Mouse (Mus musculus) cerebellum, adult 8-10 months (tissue): Measurements from ENCODE around the gene Osbpl6.

Source experiments
- DNase-seq: peaks from one replicate; pipeline ENCODE4 v3.0.0; 2022

The Osbpl6 gene

DNA sequence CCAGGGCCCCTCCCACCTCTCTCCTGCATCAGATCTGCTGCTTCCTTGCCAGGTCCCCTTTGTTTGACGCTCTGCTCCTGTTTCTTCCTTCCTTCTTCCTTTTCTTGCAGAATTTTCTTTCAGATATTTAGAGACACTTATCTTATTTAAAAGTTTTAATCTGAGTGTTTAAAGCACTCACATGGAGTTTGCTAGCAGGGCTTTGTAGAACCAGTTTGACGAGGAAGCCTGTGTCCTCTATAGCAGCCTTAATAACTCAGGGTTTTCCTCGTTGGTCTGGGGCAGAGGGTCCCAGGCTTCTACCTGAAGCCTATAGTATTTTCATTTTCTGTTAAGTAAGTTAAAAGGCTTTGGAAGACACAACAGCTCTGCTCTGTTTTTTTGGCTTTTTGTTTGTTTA lies 20.5 kb downstream of the Osbpl6 start:
- no peak for DNase-seq

DNA sequence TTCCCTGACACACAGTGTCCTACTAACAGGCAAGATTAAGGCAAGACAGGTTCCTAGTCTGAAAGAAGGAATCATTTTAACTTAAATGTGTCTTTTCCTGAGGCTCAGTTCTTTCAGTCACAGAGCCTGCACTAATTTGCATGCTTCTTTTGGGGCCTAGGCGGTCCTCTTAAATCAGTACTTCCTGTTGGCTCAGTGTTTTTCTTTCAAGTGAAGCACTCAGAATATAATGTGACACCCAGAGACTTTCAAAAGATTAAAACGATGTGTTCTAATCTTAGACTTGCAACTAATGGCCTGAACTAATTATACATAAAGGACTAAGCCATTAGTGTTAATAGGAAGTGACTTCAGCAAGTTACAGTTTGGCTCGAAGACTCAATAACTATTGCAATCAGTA lies 23.0 kb downstream of the Osbpl6 start:
- no peak for DNase-seq

DNA sequence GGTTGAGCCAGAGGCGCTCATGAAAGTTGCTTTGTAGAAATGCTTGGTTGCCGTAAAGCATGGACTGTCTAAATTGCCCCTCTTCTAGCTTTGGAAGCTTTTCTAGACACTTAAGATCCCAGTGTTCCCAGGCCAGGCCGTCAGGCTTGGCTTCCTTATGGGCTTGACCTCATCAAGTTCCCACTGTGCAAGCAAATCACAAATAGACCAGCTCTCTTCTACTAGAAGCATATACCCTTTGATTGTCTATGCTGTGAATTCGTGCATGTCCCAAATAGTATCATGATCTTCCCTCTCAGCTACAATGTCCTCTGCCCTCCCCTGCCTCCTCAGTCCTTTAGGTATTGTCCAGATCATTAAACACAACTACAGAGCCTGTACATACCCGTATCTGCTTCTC lies 23.5 kb downstream of the Osbpl6 start:
- no peak for DNase-seq

DNA sequence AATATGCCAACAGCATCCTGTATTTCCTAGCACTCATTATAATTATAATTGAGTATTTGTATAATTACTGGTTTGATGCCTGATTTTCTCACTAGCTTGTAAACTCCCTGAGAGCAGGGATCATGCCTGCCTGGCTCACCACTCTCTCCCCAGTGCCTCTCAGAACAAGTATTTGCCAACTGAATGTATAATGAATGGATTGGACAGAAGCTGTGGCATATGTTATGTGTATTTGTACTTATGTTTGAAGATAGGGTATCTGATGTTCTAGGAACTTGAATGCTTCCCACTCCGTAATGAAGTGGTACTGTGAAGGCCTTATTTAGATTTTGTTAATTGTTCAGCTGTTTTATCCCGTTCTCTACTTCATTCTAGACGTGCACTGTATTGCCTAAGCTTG lies 24.2 kb downstream of the Osbpl6 start:
- no peak for DNase-seq

DNA sequence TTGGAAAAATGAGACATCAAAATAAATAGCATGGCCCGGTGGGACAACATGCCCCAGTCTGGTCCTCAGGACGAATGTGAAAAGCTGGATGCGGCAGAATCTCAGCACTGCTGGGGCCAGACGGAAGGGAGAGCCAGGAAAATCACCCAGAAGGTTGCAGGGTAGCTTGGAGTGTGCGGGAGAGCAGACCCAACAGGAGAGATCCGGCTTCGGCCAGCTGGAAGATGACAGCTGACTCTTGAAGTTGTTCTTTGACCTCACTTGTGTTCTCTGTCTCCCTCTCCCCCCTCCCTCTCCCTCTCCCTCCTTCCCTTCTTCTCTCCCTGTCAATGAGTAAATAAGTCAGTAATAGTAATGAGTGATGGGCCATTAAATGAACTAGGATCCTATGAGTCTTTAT lies 27.9 kb downstream of the Osbpl6 start:
- no peak for DNase-seq

DNA sequence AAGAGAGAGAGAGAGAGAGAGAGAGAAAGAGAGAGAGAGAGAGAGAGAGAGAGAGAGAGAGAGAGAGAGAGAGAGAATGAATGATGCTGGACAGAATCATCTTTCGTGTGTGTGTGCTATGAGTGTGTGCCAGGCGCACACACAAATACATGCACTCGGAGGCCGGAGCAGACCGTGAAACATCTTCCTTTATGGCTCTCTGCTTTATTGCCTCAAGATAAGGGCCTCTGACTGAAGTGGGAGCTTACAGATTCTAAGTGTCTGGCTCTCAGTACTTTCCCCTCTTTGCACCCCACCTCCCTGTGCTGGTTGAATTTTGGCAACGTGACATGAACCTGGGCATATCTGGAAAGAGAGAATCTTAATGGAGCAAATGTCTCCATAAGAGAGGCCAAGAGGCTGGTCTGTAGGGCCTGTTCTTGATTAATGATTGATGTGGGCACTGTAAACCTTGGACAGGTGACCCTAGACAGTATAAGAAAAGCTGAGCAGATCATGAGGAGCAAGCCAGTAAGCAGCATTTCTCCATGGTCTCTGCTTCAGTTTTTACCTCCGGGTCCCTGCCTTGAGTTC lies 29.4 kb downstream of the Osbpl6 start:
- no peak for DNase-seq

DNA sequence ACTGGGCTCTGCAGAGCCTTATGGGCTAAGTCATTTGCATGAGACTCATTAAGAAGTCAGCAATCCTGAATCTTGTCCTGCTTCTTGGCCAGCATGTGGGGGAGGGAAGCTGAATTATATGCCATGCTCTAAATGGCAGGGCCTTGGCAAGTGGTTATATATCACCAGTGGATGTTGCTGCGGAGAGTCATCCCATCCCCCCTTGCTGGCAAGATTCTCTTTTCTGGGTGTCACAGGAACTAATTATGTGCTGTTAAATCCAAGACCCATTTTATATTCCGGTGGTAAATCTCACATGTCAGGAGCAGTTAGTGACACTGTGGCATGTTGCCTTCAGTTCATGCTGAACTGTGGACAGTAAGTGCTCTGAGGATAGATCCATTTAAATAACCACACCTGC lies 31.1 kb downstream of the Osbpl6 start:
- no peak for DNase-seq

DNA sequence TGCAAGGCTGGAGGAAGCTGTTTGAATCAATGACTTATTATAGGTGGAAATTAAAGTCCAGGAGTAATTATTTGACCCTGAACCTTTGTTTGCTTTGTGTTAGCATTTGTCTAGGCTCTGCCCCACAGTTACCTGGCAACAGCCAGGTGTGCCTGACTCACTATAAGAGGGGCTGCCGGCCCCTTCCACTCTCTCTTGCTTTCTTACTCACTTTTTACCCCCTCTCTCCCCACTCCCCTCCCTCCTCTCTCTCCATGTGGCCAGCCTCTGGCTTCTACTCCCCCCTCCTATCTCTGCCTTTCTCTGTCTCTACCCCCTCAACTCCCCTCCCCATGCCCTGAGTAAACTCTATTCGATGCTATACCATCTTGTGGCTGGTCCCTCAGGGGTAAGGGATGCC lies 33.2 kb downstream of the Osbpl6 start:
- no peak for DNase-seq

DNA sequence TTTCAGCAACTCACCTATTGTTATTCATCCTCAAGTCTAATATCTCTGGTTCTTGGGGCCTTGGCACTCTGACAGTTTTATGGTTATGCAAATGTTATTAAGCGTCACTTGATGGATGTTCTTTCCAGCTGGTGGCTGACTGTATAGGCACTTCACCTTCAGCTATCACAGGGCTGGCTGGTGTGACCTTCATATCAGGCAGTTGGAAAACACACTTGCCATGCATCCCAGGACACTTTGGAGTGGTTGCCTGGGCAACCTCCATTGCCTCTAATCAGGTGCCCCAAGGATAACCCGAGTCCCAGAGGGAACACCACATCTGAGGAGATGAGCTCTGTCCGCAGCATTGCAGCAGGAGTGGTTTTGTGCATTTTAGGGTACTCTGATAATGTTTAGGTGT lies 35.8 kb downstream of the Osbpl6 start:
- no peak for DNase-seq

DNA sequence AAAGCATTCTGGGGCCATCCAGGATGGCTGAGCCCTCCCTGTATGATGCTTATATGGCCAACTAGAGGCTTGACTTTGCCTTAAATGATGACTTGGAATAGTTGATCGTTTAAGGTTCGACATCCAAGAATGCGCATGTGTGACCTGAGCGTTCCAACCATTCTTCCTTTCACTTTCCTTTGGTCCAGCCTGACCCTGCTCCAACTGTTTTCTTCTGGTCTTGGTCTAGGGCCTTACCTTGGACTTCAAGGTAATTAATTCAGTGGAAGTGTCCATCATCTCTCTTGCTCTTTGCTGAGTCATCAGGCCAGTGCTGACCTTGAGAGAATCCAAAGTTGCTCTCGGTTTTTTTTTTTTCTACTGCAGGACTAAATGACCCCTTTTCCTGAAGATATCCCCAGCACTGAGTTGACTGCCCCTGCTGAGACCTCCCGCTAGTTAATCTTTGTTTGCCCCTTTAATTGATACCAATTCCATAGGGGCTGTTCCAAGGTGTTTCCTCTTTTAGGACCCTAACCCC lies 43.6 kb downstream of the Osbpl6 start:
- DNase-seq = no peak

DNA sequence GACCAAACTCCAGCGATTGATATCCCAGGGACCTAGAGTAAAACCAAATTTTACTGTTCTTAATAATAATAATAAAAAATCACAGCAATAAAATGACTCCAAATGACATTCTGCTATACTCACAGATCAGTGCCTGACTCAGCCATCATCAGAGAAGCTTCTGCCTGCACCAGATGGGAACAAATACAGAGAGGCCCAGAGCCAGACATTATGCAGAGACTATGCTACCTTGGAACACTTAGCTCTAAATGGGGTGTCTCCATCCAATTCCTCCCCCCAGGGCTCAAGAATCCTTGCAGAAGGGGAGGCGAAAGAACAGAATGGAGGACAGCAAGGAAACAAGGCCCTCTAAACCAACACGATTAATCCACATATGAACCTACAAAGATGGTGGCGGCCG lies 60.4 kb downstream of the Osbpl6 start:
- DNase-seq = no peak

DNA sequence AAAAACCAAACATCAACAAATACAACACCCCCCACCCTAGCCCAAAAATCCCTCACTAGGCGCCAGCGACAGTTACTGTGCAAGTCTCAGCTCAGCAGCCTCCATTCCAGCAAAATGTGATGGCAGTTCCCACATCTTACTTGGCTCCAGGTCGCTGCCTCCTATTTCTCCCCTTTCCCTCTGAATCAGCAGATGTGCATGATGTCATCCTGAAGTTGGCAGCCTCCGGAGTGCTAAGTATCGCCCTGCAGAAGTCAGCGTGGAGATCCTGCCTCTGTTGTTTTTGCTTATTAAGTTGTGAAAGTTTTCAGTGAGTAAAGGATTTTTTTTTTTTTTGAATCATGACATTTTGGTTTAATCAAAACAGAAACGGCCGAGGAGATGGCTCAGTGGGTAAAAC lies 61.9 kb downstream of the Osbpl6 start:
- no peak for DNase-seq

DNA sequence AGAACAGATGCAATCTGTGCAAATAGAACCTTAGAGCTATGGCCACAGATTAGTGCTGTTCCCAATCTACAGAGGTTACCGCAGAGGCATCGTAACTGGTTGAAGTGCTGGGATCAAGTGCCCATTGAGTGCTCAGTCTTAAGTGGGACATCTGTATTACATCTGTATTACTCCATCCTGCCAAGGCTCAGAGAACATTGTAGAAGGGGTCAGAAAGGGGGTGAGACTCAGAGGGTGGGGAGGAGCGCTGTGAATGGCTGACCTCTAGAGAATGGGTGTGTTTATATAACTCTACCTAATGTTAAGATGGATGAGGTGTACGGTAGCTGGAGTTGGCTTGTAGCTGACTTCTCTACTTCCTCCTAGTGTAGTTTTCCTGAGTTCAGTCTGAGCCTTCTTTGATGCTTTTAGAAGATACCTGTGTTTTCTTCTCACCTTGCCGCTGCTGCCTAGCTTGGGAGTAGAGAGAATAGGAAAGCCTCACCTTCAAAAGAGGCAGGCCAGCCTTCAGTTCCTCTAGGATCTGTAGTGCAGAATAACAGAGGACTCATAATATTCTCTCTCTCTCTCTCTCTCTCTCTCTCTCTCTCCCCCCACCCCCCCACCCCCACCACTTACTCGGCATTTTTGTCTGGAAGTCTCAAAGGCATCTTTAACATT lies 62.9 kb downstream of the Osbpl6 start:
- no peak for DNase-seq

DNA sequence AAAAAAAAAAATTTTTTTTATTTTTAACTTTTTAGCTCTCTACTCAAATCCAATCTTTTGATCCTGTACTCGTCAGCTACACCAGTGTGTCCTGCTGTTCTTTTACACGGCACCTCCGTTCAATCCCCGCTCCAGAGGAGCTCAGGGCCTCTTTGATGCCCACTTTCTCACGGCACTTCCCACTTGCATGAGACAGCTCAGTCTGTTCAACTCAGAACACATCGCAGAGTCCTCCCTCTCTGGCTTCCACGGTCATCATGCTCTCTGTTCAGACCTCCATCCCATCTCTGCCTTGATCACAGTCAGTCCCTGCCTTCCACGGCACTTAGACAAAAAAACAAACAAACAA lies 63.4 kb downstream of the Osbpl6 start:
- DNase-seq = no peak

DNA sequence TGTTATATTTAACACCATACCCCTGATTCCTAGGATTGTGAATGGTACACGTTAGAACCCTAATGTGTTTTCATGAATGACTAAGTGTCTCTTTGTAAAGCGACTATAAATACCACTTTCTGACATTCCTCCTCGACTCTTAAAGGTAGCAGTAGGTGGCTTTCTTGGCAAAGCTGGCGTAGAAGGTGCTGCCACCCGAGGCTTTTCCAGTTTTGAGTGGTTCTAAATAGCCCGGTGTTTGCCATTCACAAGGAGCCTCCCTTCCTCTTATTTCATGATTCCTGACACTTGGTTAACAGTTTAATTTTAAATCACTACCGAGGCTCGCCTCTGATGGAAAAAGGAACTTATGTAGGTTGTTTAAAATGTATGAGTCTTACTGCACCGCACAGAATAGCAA lies 64.1 kb downstream of the Osbpl6 start:
- DNase-seq = no peak

DNA sequence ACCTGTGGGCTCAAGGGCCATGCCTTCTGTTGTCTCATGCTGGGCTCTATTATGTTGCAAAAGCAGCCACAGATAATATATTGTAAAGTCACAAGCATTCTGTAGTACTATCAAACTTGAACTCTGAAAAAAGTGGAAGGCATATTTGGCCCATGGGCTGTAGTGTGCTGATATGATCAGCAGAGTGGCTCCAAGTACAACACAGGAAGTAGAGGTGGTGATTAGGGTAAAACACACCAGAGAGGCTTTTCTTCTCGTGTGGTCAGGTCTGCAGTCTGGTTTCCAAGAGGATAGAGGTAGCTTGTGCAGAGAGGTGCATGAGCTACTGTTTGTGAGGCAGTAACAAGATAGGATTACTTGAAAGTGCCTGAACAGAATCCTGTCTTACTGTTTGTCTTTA lies 69.5 kb downstream of the Osbpl6 start:
- DNase-seq = no peak

DNA sequence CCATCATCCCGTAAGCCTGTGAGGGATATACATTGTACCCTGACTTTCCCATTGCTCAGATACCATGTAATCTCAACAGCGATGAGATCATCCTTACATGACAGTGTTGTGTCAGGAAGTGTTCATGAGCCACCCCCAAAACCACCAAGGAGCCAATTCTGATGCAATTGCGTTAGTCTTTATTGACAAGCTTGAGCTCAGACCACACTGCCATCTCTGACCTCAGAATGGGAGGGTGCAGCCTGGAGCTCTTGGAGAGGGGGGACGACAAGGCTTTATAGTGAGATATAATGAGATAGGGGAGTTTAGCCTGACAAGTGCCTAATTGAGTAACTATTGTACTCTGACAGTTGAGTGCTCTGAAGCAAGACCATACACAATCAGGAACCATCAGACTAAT lies 82.5 kb downstream of the Osbpl6 start:
- no peak for DNase-seq

DNA sequence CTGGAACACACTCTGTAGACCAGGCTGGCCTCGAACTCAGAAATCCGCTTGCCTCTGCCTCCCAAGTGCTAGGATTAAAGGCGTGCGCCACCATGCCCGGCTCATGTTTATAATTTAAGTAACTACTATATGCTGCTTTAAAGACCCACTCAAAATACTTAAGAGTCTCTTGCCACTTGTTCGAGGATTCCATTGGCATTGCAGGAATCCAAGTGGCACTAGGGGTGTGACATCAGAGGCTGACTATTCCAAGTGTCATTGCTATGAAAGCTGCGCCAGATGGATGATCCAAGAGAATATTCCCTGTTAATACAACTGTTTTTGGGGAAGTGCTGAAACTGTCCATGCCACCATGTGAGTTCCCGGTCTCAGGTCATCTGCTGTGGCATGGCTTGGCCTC lies 83.9 kb downstream of the Osbpl6 start:
- DNase-seq = no peak

DNA sequence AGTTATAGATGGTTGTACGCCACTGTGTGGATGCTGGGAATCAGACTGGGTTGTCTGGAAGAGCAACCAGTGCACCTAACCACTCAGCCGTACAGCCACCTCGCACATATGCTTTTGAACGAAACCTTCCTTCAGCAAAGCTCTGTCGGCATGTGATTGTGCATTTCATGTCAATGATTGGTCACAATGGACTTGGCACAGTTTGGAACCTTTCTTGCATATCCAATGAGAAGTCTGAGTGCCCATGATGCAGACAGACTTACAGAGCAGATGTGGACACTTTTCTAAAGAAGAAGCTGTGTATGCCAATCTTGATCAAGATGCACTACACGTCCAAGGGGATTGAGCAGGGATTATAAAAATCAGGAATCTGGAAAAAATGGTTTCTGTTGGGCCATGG lies 85.1 kb downstream of the Osbpl6 start:
- no peak for DNase-seq

DNA sequence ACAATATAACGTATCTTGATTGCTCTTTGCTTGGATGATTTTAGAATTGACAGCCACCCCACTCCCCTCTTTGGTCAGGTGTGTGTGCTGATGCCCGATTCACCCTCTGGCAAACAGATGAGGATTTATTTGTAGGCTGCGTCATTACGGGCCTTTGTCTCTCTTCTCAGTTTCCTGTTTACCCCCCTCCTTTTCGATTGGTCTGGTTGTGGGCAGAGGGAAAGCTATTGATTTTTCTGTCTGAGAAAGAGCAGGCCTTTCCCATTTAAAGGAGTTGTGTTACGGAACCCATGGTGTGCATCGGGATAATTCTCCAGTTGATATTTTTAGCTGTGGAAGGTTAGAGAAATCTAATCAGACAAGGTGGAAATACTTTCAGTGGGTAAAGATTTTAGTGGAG lies 85.9 kb downstream of the Osbpl6 start:
- DNase-seq = no peak

DNA sequence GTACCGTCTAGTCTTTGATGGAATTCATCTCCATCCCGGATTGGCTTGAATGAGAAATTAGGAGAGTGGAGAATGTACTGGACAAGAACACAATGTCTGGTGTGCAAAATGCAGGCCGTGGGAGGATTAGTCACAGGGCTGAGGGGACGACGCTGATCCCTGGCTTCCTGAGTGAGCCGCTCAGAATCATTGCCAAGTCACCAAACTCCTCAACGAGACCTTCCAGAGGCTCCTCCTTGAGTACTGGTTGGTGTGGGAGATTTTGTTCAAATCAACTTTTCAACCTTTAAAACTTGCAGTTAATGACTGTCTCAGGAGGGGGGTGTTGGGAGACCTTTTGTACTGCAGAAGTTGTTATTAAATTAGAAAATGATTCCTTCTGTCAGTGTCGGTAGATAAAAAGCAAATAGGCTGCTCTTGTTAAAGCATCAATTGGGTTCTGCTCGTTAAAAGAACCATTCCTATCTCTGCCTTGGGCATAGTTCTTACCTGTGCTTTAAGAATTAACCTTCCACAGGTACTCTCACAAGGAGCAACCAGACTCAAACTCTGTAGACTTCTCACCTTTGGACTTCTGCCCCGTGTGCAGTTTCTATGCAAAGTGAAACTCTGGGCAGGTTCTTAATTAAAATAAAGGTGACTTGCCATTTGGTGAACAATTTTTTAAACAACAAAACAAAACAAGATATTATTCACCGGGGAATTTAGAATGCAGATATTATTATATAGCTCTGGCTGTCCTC lies 89.9 kb downstream of the Osbpl6 start:
- no peak for DNase-seq

DNA sequence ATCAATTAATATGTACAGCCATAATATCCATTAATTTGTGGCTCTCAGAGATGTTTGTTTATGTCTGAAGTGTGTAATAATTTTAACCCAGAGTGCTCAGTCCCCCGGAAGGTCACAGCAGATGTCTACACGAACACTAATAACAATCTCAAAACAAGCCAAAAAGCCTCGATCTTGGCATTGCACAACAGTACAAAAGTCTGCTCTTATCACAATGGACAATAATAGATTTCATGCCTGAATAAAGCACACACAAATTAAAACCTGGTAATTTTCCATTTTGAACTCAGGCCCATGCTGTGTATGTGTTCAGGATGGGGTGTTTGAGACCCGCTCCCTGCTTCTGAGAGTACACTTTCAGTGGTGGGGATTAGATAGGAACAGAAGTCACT lies 90.4 kb downstream of the Osbpl6 start:
- DNase-seq = no peak

DNA sequence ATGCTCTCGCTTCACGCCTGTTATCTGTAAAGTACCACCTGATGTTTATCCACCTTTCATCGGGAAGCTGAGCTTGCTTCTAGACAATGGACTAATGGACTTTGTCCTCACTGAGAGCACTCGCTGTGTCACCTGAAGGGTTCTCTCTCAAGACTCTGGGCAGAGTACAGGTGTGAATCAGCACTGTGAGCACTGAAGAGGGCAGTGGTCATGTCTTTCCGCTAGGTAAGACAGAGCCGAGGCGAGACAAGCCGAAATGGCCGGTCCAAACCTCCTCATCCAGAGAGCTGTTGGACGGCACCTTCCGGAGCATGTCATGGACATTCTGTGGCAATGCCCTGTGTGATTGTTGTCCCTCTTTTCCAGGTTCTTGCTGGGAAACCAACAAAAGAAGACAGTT lies 92.6 kb downstream of the Osbpl6 start:
- DNase-seq = no peak

DNA sequence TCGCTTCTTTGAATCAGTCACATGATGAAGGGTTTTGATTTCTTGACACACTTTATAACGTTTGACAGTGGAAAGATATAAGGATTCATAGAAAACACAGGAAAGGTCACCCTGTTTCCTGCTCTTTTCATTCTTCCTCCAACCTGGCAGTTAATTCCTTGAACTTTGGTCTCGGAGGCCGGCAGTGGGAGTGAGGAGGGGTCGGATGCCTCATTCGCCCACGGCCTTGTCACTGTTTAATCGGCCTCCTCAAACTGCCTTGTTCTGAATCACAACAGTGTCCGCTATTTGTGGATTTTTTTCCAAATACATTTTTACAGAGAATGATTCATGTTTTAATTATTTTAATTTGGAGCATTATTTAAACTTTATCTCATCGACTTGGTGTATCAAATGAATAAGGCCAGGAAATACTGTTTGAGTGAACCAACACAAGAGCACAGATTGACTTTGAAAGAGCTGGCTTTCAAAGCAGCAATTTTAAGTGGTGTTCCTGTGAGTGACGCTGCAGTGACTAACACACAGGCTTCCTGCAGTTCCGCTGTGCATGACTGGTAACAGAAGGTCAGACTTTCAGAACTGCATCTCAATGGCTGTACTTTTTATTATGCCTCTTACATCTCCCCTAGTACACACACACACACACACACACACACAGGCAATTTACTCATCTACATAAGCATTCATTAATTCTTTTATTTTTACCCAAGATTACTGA lies 98.0 kb downstream of the Osbpl6 start:
- no peak for DNase-seq
